Mouse (Mus musculus) forebrain, embryonic 10.5 days (tissue): ENCODE measurements around the gene H2-T24. TPM values are rescaled to one million over a fixed set of nuclear protein-coding genes. Genes with fewer than 3 reads are reported as not detected.
"Not testable (repeated sequence)": the region's sequence is repeated elsewhere in the genome, so short reads cannot be mapped to it uniquely, and the experiment has no call there.

ENCODE experiments used
- DNase-seq: peaks from one replicate; pipeline ENCODE4 v3.0.0-alpha.2; 2017; ENCODE audit warnings: low spot score; ENCODE audit errors: extremely low spot score
- H3K27ac ChIP-seq: fragments of 300-500 bp; sonication (generic); 2 replicates; pipeline ENCODE4 v1.5.1; 2016; ENCODE audit warnings: mild to moderate bottlenecking
- H3K27me3 ChIP-seq: fragments of 300-500 bp; sonication (generic); 2 replicates; pipeline ENCODE4 v1.6.1; 2016; ENCODE audit warnings: mild to moderate bottlenecking; ENCODE audit not compliant: poor library complexity, severe bottlenecking
- H3K36me3 ChIP-seq: fragments of 300-500 bp; sonication (generic); replicated peaks from 2 replicates; pipeline ENCODE4 v1.6.1; 2016; ENCODE audit warnings: mild to moderate bottlenecking, moderate library complexity
- H3K4me1 ChIP-seq: fragments of 300-500 bp; sonication (generic); 2 replicates; pipeline ENCODE4 v1.6.1; 2016
- H3K4me3 ChIP-seq: fragments of 300-500 bp; sonication (generic); 2 replicates; pipeline ENCODE4 v1.5.1; 2016; ENCODE audit warnings: mild to moderate bottlenecking, moderate library complexity
- H3K9me3 ChIP-seq: fragments of 300-500 bp; sonication (generic); 2 replicates; pipeline ENCODE4 v1.6.1; 2016; ENCODE audit warnings: mild to moderate bottlenecking, moderate library complexity
- WGBS: fragments of 180-500 bp; shearing (Covaris S2); methylation state at CpG from one replicate; pipeline ENCODE4 v1.1.7; 2016; 5-methylcytosine and 5-hydroxymethylcytosine counted together
- polyA plus RNA-seq: library from polyadenylated mRNA; unstranded; fragments of >200 nt; fragmentation: Nextera tagmentation; extraction: Ambion mirVana; gene quantifications from 2 replicates; pipeline ENCODE4 v1.2.1, GENCODE M21; 2016

H2-T24 gene
- polyA plus RNA-seq, 1 experiment from 2014 or later, result 3.1 TPM

- Histone ChIP-seq H3K4me1 (peaks cover 20% of the 10 kb centered on the region), H3K9me3 (no peaks in the 10 kb centered on the region), H3K4me3 (no peak overlapping the region), H3K27ac (no peak overlapping the region), H3K36me3 (peaks cover 16% of the 10 kb centered on the region), H3K27me3 (no peaks in the 10 kb centered on the region)
- WGBS, result 80% methylated on average over 3 of the region's 3 CpGs
- DNase-seq, result no peak
Measured at GRCm38 (mm10) chr17:36019519-36019918, 841 bp downstream of the H2-T24 start.

- Histone ChIP-seq H3K27me3 (no peaks in the 10 kb centered on the region), H3K4me1 (peaks cover 16% of the 10 kb centered on the region), H3K27ac (no peak overlapping the region), H3K4me3 (no peak overlapping the region), H3K36me3 (peaks cover 21% of the 10 kb centered on the region), H3K9me3 (peaks cover 3% of the 10 kb centered on the region; the same call in 1 of the 2 replicates)
- 69% methylated on average over 2 of the region's 2 CpGs for WGBS
- DNase-seq, result no peak
Measured at GRCm38 (mm10) chr17:36018979-36019378, 1.4 kb downstream of the H2-T24 start.

GRCm38 (mm10) chr17:36017046-36017445, 3.3 kb downstream of the H2-T24 start:
- 91% methylated on average over 5 of the region's 5 CpGs for WGBS
- H3K9me3 ChIP-seq, result peaks cover 3% of the 10 kb centered on the region; the same call in 1 of the 2 replicates

GRCm38 (mm10) chr17:36014977-36015376, 5.4 kb downstream of the H2-T24 start:
- no peak overlapping the region for H3K27ac ChIP-seq
- WGBS, result 94% methylated on average over 5 of the region's 5 CpGs
- H3K4me3 ChIP-seq, result no peak overlapping the region
- H3K27me3 ChIP-seq, result no peaks in the 10 kb centered on the region
- peaks cover 21% of the 10 kb centered on the region for H3K36me3 ChIP-seq
- no peak for DNase-seq
- H3K4me1 ChIP-seq, result no peaks in the 10 kb centered on the region
- H3K9me3 ChIP-seq, result peaks cover 3% of the 10 kb centered on the region; the same call in 1 of the 2 replicates

More at GRCm38 (mm10) chr17:36017046-36017445, 3.3 kb downstream of the H2-T24 start:
- Histone ChIP-seq H3K4me3 (no peak overlapping the region), H3K4me1 (peaks cover 11% of the 10 kb centered on the region), H3K27me3 (no peaks in the 10 kb centered on the region), H3K36me3 (peaks cover 21% of the 10 kb centered on the region), H3K27ac (no peak overlapping the region)
- no peak for DNase-seq

GRCm38 (mm10) chr17:36004409-36004808, 16.0 kb downstream of the H2-T24 start:
- H3K4me1 ChIP-seq, H3K27me3 ChIP-seq, H3K4me3 ChIP-seq, DNase-seq, H3K27ac ChIP-seq: not testable (repeated sequence)
- WGBS, result 96% methylated on average over 7 of the region's 7 CpGs
- Histone ChIP-seq H3K9me3 (peaks cover 10% of the 10 kb centered on the region), H3K36me3 (peaks cover 32% of the 10 kb centered on the region)

- Histone ChIP-seq H3K4me1 (no peaks in the 10 kb centered on the region), H3K27ac (no peak overlapping the region), H3K9me3 (peaks cover 10% of the 10 kb centered on the region), H3K36me3 (peaks cover 32% of the 10 kb centered on the region), H3K4me3 (no peak overlapping the region), H3K27me3 (no peaks in the 10 kb centered on the region)
- DNase-seq, result no peak
- WGBS, result 92% methylated on average over 7 of the region's 7 CpGs
Measured at GRCm38 (mm10) chr17:36003331-36003730, 17.0 kb downstream of the H2-T24 start.

GRCm38 (mm10) chr17:36001966-36002365, 18.4 kb downstream of the H2-T24 start:
- 91% methylated on average over 6 of the region's 6 CpGs for WGBS

GRCm38 (mm10) chr17:36001121-36001897, 19.1 kb downstream of the H2-T24 start:
- Histone ChIP-seq H3K36me3 (peaks cover 24% of the 10 kb centered on the region), H3K4me3 (no peak overlapping the region), H3K4me1 (peaks cover 9% of the 10 kb centered on the region), H3K27me3 (no peaks in the 10 kb centered on the region), H3K9me3 (peaks cover 5% of the 10 kb centered on the region), H3K27ac (no peak overlapping the region)
- DNase-seq, result no peak
- 97% methylated on average over 12 of the region's 12 CpGs for WGBS

More at GRCm38 (mm10) chr17:36001966-36002365, 18.4 kb downstream of the H2-T24 start:
- H3K4me3 ChIP-seq, result no peak overlapping the region
- peaks cover 9% of the 10 kb centered on the region for H3K4me1 ChIP-seq
- H3K9me3 ChIP-seq, result peaks cover 10% of the 10 kb centered on the region
- H3K36me3 ChIP-seq, result peaks cover 31% of the 10 kb centered on the region
- no peak overlapping the region for H3K27ac ChIP-seq
- H3K27me3 ChIP-seq, result no peaks in the 10 kb centered on the region
- no peak for DNase-seq

- no peak for DNase-seq
- no peak overlapping the region for H3K4me3 ChIP-seq
- WGBS, result 91% methylated on average over 4 of the region's 4 CpGs
- no peaks in the 10 kb centered on the region for H3K27me3 ChIP-seq
- H3K9me3 ChIP-seq, result peaks cover 5% of the 10 kb centered on the region
- peaks cover 17% of the 10 kb centered on the region for H3K36me3 ChIP-seq
- H3K27ac ChIP-seq, result no peak overlapping the region
- peaks cover 13% of the 10 kb centered on the region for H3K4me1 ChIP-seq
Measured at GRCm38 (mm10) chr17:36000349-36000748, 20.0 kb downstream of the H2-T24 start.

- no peak for DNase-seq
- H3K36me3 ChIP-seq, result peaks cover 15% of the 10 kb centered on the region
- no peak overlapping the region for H3K4me3 ChIP-seq
- H3K4me1 ChIP-seq, result peaks cover 19% of the 10 kb centered on the region
- peaks cover 5% of the 10 kb centered on the region for H3K9me3 ChIP-seq
- no peak overlapping the region for H3K27ac ChIP-seq
- WGBS, result 93% methylated on average over 7 of the region's 7 CpGs
- no peaks in the 10 kb centered on the region for H3K27me3 ChIP-seq
Measured at GRCm38 (mm10) chr17:35999356-35999755, 21.0 kb downstream of the H2-T24 start.

GRCm38 (mm10) chr17:35998545-35999305, 21.6 kb downstream of the H2-T24 start:
- no peaks in the 10 kb centered on the region for H3K27me3 ChIP-seq
- whole genome bisulfite sequencing, result 91% methylated on average over 6 of the region's 6 CpGs
- no peak overlapping the region for H3K27ac ChIP-seq
- H3K9me3 ChIP-seq, result peaks cover 5% of the 10 kb centered on the region; the same call in 1 of the 2 replicates
- H3K4me3 ChIP-seq, result no peak overlapping the region
- DNase-seq, result no peak
- peaks cover 19% of the 10 kb centered on the region for H3K4me1 ChIP-seq
- peaks cover 15% of the 10 kb centered on the region for H3K36me3 ChIP-seq

GRCm38 (mm10) chr17:35997713-35998510, 22.4 kb downstream of the H2-T24 start:
- H3K4me3 ChIP-seq, result peak overlapping the region; percentile 16
- no peak for DNase-seq
- H3K27ac ChIP-seq, result no peak overlapping the region
- H3K27me3 ChIP-seq, result no peaks in the 10 kb centered on the region
- WGBS, result 59% methylated on average over 12 of the region's 12 CpGs
- peaks cover 19% of the 10 kb centered on the region for H3K4me1 ChIP-seq
- peaks cover 5% of the 10 kb centered on the region; the same call in 1 of the 2 replicates for H3K9me3 ChIP-seq
- peaks cover 10% of the 10 kb centered on the region; the same call in 1 of the 2 replicates for H3K36me3 ChIP-seq
